Mouse (Mus musculus) limb, embryonic 11.5 days (tissue): ENCODE results near the gene Sgip1. TPM values are rescaled to one million over a fixed set of nuclear protein-coding genes. Genes with fewer than 3 reads are reported as not detected.

Experiments
- ATAC-seq: fragments of 200-750 bp; cut with Nextera tagmentation; 2 replicates; pipeline ENCODE4 v1.8.0; 2017; ENCODE audit warnings: low read depth; ENCODE audit not compliant: insufficient number of reproducible peaks, low FRiP score, low TSS enrichment
- DNase-seq: peaks from one replicate; pipeline ENCODE4 v3.0.0-alpha.2; 2015; ENCODE audit warnings: low spot score
- H3K27ac ChIP-seq: fragments of 300-500 bp; sonication (generic); replicated peaks from 2 replicates; pipeline ENCODE4 v1.5.1; 2014; ENCODE audit warnings: low read depth, mild to moderate bottlenecking, low read length
- H3K27me3 ChIP-seq: fragments of 300-500 bp; sonication (generic); 2 replicates; pipeline ENCODE4 v1.6.1; 2014; ENCODE audit warnings: mild to moderate bottlenecking, low read length, mixed read lengths; ENCODE audit not compliant: control insufficient read depth, insufficient read depth
- H3K36me3 ChIP-seq: fragments of 300-500 bp; sonication (generic); 2 replicates; pipeline ENCODE4 v1.6.1; 2014; ENCODE audit warnings: mild to moderate bottlenecking, low read length, moderate library complexity, mixed read lengths; ENCODE audit not compliant: control insufficient read depth, insufficient read depth
- H3K4me1 ChIP-seq: fragments of 300-500 bp; sonication (generic); 2 replicates; pipeline ENCODE4 v1.6.1; 2014; ENCODE audit warnings: low read length, mixed read lengths; ENCODE audit not compliant: control insufficient read depth, insufficient read depth
- H3K4me2 ChIP-seq: fragments of 300-500 bp; sonication (generic); 2 replicates; pipeline ENCODE4 v1.6.1; 2014; ENCODE audit warnings: low read depth, mild to moderate bottlenecking, moderate library complexity; ENCODE audit not compliant: severe bottlenecking
- H3K4me3 ChIP-seq: fragments of 300-500 bp; sonication (generic); 2 replicates; pipeline ENCODE4 v1.5.1; 2014; ENCODE audit warnings: low read depth, low read length
- H3K9ac ChIP-seq: fragments of 300-500 bp; sonication (generic); 2 replicates; pipeline ENCODE4 v1.6.1; 2014; ENCODE audit warnings: mild to moderate bottlenecking, low read length
- H3K9me3 ChIP-seq: fragments of 300-500 bp; sonication (generic); 2 replicates; pipeline ENCODE4 v1.6.1; 2016; ENCODE audit warnings: low read length; ENCODE audit not compliant: control insufficient read depth
- whole genome bisulfite sequencing: fragments of 180-500 bp; shearing (Covaris S2); extraction: QIAGEN DNeasy Blood & Tissue Kit; methylation state at CpG from one replicate; pipeline ENCODE4 v1.1.7; 2014; 5-methylcytosine and 5-hydroxymethylcytosine counted together
- polyA plus RNA-seq: library from polyadenylated mRNA; unstranded; fragments of >200 nt; fragmentation: Nextera tagmentation; extraction: Ambion mirVana; gene quantifications from 2 replicates; pipeline ENCODE4 v1.2.1, GENCODE M21; 2014

Sgip1 gene
- polyA plus RNA-seq, 1 experiment from 2014 or later, result 5.2 TPM

DNA sequence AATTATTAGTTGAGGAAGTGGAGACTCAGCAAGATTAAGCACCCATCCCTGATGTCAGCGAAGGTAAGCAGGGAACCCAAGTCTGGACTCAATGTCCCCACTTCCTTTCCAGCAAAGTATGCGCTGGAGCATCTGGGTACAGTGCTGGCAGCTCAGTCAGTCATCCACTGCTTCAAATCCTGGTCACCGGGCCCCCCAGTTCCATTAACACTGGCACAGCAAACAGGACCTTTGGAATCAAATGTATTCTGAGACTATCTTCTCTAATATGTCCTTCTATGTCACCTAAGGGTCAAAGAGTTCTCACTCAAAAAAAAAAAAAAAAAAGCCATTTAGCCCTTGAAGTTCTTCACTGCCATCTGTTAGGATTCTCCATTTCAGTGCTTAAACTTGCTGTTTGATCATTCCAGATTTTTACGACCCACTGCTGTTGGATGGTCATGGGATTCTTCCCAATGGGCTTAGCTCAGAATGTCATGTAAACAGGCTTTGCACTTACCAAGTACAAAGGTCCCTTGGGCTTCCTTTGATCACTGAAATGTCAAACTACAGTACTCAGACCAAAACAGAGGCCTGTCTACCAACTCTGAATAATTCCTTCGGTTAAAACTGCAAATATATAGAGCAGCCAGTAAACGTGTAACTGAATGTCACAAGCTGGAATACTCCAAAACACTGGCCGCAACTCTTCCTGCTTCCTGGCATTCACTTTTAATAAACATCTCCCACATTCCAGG is 99.1 kb downstream of the Sgip1 start:
- Histone ChIP-seq H3K4me1 (no peaks in the 10 kb centered on the region), H3K9ac (no peak overlapping the region), H3K27me3 (no peaks in the 10 kb centered on the region), H3K4me2 (no peak overlapping the region), H3K4me3 (no peak overlapping the region), H3K9me3 (no peaks in the 10 kb centered on the region), H3K27ac (no peak overlapping the region), H3K36me3 (no peaks in the 10 kb centered on the region)
- ATAC-seq (no peak), DNase-seq (no peak)
- 78% methylated on average over 7 of the region's 7 CpGs for WGBS

DNA sequence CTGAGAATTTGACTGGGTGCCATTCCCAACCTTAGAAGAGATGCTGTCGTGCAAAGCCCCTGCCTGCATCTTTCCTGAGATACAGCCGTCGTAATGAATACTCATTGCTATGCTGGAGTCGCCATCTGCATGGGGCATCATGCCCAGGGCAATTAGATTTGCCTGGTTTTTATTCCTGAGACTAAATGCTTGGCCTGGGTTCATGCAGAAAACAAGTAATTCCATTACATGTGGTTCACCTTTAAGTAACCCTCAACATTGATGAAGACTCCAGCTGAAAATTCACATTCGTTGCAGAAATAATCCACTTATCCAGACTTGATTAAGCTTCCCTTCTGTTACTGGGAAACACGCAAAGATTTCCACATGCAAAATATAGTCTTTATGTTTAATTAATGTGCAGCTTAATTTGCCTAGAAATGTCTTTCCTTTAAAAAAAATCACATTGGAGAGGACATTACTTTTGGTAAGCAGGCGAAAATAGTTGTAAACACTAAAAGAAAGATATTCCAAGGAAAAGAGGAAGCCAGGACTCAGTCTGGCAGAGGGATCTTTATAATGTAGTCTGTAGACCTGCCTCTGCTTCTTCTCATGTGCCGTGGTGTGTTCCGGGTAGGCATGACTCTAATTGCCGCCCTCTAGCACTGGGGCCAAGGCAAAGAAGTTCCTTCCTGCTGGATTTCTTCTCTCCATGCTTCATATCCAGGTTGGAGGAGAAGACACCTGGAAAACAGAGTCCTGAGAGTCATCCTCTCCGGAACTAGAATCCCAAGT is 100.0 kb downstream of the Sgip1 start:
- DNase-seq (no peak), ATAC-seq (no peak)
- Histone ChIP-seq H3K27ac (no peak overlapping the region), H3K9me3 (no peaks in the 10 kb centered on the region), H3K4me1 (no peaks in the 10 kb centered on the region), H3K4me3 (no peak overlapping the region), H3K4me2 (no peak overlapping the region), H3K9ac (no peak overlapping the region), H3K36me3 (no peaks in the 10 kb centered on the region), H3K27me3 (no peaks in the 10 kb centered on the region)
- 88% methylated on average over 11 of the region's 11 CpGs for WGBS

DNA sequence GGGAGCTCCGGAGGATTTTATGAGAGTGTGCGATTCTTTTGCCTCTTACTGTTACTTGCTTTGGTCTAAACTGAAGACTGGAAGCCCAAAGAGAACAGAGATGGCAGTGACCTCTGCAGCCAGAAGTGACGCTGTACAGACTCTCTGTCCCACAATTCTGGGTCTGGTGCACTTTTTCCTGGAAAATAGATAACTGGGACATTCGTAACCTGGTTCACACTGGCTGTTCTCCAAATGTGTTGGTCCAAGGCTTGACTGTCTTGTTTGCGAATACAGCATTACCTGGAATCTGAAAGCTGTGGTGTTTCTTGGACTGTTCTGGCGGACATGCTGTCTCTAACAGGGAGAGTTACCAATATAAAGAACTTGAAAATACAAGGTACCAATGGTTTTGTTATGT is 109.4 kb downstream of the Sgip1 start:
- H3K27ac ChIP-seq, result no peak overlapping the region
- DNase-seq (no peak), ATAC-seq (no peak)
- no peak overlapping the region for H3K4me3 ChIP-seq
- H3K9ac ChIP-seq, result no peak overlapping the region
- WGBS, result 92% methylated on average over 6 of the region's 6 CpGs
- no peaks in the 10 kb centered on the region for H3K9me3 ChIP-seq
- no peaks in the 10 kb centered on the region for H3K36me3 ChIP-seq
- H3K27me3 ChIP-seq, result no peaks in the 10 kb centered on the region
- no peaks in the 10 kb centered on the region for H3K4me1 ChIP-seq
- H3K4me2 ChIP-seq, result no peak overlapping the region

DNA sequence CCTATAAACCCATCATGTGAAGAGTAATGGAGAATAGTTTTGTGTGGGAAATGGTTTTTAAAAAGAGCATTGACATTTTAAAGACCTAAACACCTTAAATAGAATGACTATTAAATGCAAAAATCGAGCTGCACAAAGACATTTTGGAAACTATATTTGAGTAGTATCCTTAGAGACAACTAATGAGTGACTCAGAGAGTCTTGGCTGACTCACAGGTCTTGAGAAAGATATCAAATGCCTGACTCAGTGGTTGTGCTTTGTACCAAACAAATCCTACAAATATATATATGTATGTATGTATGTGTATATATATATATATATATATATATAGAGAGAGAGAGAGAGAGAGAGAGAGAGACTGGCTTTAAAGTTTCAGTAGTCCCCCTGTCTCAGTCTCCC is 110.1 kb downstream of the Sgip1 start:
- DNase-seq (no peak), ATAC-seq (no peak)
- no peak overlapping the region for H3K4me2 ChIP-seq
- no peaks in the 10 kb centered on the region for H3K36me3 ChIP-seq
- WGBS, result 70% methylated on average over 1 of the region's 1 CpGs
- no peaks in the 10 kb centered on the region for H3K27me3 ChIP-seq
- H3K4me1 ChIP-seq, result no peaks in the 10 kb centered on the region
- no peaks in the 10 kb centered on the region for H3K9me3 ChIP-seq
- no peak overlapping the region for H3K4me3 ChIP-seq
- no peak overlapping the region for H3K9ac ChIP-seq
- no peak overlapping the region for H3K27ac ChIP-seq

DNA sequence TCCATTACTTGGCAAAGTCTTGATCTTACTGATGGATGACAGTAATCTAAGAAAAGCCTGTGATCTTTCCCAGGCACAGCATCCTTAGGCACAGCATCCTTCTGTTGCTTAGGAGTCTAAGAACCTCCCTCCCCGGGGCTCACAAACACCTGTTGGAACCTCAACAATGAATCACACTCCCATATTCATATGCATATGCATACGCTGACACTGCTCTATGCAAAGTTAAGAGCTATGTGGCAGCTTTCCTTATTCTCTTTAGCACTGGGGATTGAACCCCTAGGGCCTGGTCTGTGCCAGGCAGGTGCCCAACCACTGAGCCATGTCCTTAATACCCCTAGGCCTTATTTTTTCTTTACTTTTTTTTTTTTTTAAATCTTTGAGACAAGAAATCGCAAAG is 111.2 kb downstream of the Sgip1 start:
- Histone ChIP-seq H3K4me1 (no peaks in the 10 kb centered on the region), H3K4me3 (no peak overlapping the region), H3K27me3 (no peaks in the 10 kb centered on the region), H3K9ac (no peak overlapping the region), H3K9me3 (no peaks in the 10 kb centered on the region), H3K27ac (no peak overlapping the region), H3K36me3 (no peaks in the 10 kb centered on the region), H3K4me2 (no peak overlapping the region)
- ATAC-seq (no peak), DNase-seq (no peak)
- 84% methylated on average over 3 of the region's 3 CpGs for WGBS

DNA sequence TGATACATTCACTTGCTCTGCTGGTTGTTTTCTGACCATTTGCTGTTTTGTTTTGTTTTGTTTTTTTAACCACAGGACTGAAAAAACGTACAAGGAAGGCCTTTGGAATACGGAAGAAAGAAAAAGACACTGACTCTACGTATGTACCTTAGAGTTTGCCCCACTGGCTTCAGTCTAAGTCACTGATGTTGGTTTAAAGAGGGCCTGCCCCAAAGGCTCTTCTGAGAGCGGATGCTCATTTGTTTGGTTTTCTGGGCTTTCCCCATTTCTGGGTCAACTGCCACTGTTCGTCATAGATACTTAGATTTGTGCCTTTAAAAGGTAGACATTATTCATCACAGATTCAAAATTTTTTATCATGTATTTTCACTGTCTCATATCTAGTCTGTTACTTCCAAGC is 111.7 kb downstream of the Sgip1 start:
- H3K27me3 ChIP-seq, result no peaks in the 10 kb centered on the region
- H3K27ac ChIP-seq, result no peak overlapping the region
- DNase-seq (no peak), ATAC-seq (no peak)
- H3K4me2 ChIP-seq, result no peak overlapping the region
- H3K4me3 ChIP-seq, result no peak overlapping the region
- H3K36me3 ChIP-seq, result no peaks in the 10 kb centered on the region
- no peaks in the 10 kb centered on the region for H3K4me1 ChIP-seq
- no peaks in the 10 kb centered on the region for H3K9me3 ChIP-seq
- H3K9ac ChIP-seq, result no peak overlapping the region
- WGBS, result 86% methylated on average over 5 of the region's 5 CpGs

DNA sequence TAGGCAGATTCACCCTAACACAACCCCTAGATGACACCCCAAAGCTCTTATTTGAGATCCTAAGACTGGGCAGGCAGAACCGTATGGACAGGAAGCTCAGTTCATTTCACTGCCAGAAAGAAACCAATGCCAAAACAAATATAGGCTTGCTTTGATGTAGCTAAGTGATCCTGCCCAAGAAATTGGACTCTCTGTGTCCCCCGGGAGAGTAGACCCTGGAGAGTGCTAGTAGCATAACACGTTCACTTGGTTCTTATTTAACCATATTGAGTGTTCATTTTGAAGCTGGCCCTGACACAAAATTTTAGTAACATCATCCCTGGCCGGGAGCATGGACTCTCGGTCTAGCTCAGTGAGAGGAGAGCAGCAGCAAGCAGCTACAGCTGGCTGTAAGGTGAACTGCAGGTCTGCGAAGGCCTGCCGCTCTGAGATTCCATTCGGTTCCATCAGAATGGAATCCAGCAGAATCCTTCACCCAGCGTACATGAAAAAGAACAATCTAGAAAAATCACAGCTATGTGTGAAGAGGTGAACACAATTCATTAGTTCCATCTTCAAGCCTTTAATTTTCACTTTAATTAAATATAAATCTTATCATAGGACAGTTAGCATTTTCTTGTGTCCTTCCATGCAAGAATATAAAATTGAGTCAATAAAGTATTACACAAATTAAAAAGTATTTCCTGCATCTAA is 112.4 kb downstream of the Sgip1 start:
- no peaks in the 10 kb centered on the region for H3K4me1 ChIP-seq
- no peaks in the 10 kb centered on the region for H3K27me3 ChIP-seq
- no peak overlapping the region for H3K27ac ChIP-seq
- 79% methylated on average over 9 of the region's 9 CpGs for WGBS
- no peak for DNase-seq
- no peak overlapping the region for H3K9ac ChIP-seq
- no peaks in the 10 kb centered on the region for H3K9me3 ChIP-seq
- H3K4me2 ChIP-seq, result no peak overlapping the region
- ATAC-seq, result no peak
- H3K4me3 ChIP-seq, result no peak overlapping the region
- H3K36me3 ChIP-seq, result no peaks in the 10 kb centered on the region

DNA sequence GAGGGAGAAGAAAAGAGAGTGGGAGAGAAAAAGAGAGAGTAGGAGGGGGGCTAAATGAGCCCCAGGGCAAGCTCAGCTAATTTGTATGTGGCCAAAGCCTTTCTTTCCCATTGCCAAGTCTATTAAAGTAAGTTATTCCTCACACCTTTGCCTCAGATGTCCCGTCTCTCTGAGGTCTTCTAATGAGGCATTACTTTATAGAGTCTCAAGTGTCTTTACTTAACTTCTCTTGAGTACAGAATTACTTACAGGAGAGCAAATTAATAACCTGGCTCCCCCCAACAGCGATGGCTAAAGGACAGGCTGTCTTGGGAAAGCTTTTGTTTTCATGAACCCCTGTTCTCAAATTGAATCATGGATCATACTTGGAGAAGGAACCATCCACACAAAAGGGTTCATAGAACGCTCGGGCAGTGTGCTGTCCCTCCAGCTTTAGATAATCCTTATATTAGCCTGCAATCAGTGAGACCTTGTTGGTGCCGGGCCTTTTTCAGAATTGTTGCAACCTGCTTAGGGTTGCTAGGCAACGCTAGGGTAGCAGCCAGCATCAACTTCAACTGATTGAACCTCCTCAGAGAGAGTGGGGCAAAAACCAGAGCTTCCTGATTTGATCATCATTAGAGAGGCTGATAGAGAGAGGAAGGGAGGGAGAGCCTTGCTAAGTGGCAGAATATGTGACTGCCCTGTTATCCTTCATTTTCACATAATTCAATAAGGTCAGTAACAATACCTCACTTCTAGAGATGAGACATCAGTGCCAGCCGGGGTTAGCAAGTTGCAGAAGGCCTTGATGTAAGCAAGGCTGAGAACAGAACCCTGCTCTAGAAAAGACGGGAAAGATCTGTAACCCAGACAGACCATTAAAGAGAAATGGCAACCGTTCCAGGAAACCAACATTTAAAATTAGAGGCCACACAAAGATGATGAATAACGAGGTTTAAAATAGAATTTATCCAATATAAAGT is 114.1 kb downstream of the Sgip1 start:
- WGBS, result 75% methylated on average over 10 of the region's 10 CpGs
- ATAC-seq, result no peak
- no peaks in the 10 kb centered on the region for H3K36me3 ChIP-seq

More for the DNA sequence above, 114.1 kb downstream of the Sgip1 start:
- no peak for DNase-seq
- Histone ChIP-seq H3K9me3 (no peaks in the 10 kb centered on the region), H3K4me3 (no peak overlapping the region), H3K9ac (no peak overlapping the region), H3K27ac (no peak overlapping the region), H3K4me2 (no peak overlapping the region), H3K27me3 (no peaks in the 10 kb centered on the region), H3K4me1 (no peaks in the 10 kb centered on the region)
